ENCODE assay signal across 8 mouse cellular contexts in genomic region chr11:114880589-114880988, GRCm38 (mm10). TPM values are rescaled to one million over a fixed set of nuclear protein-coding genes. Genes with fewer than 3 reads are reported as not detected.
DNase-seq lines count a peak whose midpoint lies in the region; ATAC-seq and TF ChIP-seq lines count a peak whose summit lies in the region.
"Had no signal": no experiment of that assay in that cellular context is flagged by ENCODE, and none has a peak within 500 bp of the region (broad histone marks: within the 10 kb centered on the region; RNA-seq: fewer than 3 reads in every experiment).

No protein-coding gene starts in this region.

- no peak overlapping the region for H3K9ac ChIP-seq in midbrain, postnatal 0 days (replicated peaks; ENCODE audit: low read length, poor library complexity, severe bottlenecking)
- H3K9ac ChIP-seq: embryonic facial prominence, embryonic 15.5 days had no signal

- peaks cover 16% of the 10 kb centered on the region; the same call in 1 of the 2 replicates for H3K4me1 ChIP-seq in kidney, adult 2 months (ENCODE audit: control insufficient read depth, insufficient read depth, low read length)
- no peaks in the 10 kb centered on the region for H3K4me1 ChIP-seq in midbrain, postnatal 0 days (ENCODE audit: insufficient read depth, low read length)

- no peak overlapping the region for H3K4me2 ChIP-seq in midbrain, postnatal 0 days (ENCODE audit: low read depth, low read length, poor library complexity, severe bottlenecking)
- H3K4me2 ChIP-seq: embryonic facial prominence, embryonic 15.5 days had no signal

- no peak overlapping the region for H3K4me3 ChIP-seq in kidney, adult 2 months (ENCODE audit: insufficient read depth, low read depth, low read length)
- no peak overlapping the region for H3K4me3 ChIP-seq in midbrain, postnatal 0 days (ENCODE audit: low read depth, low read length)
- H3K4me3 ChIP-seq: embryonic facial prominence, embryonic 15.5 days had no signal

- H3K9me3 ChIP-seq in midbrain, postnatal 0 days (ENCODE audit: low read length) = no peaks in the 10 kb centered on the region
- H3K9me3 ChIP-seq: embryonic facial prominence, embryonic 15.5 days had no signal

- TF ChIP-seq CTCF in kidney, adult 2 months (conservative IDR thresholded peaks at IDR 0.05; ENCODE audit: insufficient read depth, insufficient read length, low read depth, low read length) = peak; percentile 63
- TF ChIP-seq CTCF in midbrain, postnatal 0 days (IDR thresholded peaks at IDR 0.05) = peak; percentile 74

- no peaks in the 10 kb centered on the region for H3K36me3 ChIP-seq in kidney, adult 2 months (ENCODE audit: control insufficient read depth, insufficient read depth, low read length)
- H3K36me3 ChIP-seq in midbrain, postnatal 0 days (ENCODE audit: insufficient read depth, low read length) = no peaks in the 10 kb centered on the region
- H3K36me3 ChIP-seq: embryonic facial prominence, embryonic 15.5 days had no signal

- DNase-seq in kidney, adult 2 months = no peak
- no peak for DNase-seq in kidney, postnatal 14 days
- DNase-seq in A20 (ENCODE audit: low read depth, low spot score) (peak; percentile 84), ES-CJ7 (ENCODE audit: low read depth, low spot score) (peak; percentile 55)
- DNase-seq in embryo, embryonic 9.5 days (ENCODE audit: extremely low spot score) = peak; percentile 48
- peak; percentile 36 for DNase-seq in midbrain, postnatal 0 days (ENCODE audit: low spot score)
- DNase-seq in gastrocnemius, adult 8-10 months (ENCODE audit: low spot score in 2 of 2) = no peak

- 0% methylated on average over 1 of the region's 1 CpGs for WGBS in kidney, adult 2 months
- WGBS in midbrain, postnatal 0 days = 9% methylated on average over 1 of the region's 1 CpGs

- TF ChIP-seq POLR2A in kidney, adult 2 months (IDR thresholded peaks at IDR 0.05; ENCODE audit: low read depth, low read length) = no peak

- no peak overlapping the region for H3K27ac ChIP-seq in kidney, adult 2 months (ENCODE audit: insufficient read depth, low read depth, low read length)
- H3K27ac ChIP-seq in midbrain, postnatal 0 days (ENCODE audit: low read depth, low read length) = no peak overlapping the region
- H3K27ac ChIP-seq: embryonic facial prominence, embryonic 15.5 days had no signal

- no peaks in the 10 kb centered on the region for H3K27me3 ChIP-seq in kidney, adult 2 months (replicated peaks; ENCODE audit: control insufficient read depth, insufficient read depth, low read length)
- H3K27me3 ChIP-seq in midbrain, postnatal 0 days (ENCODE audit: insufficient read depth, low read length) = no peaks in the 10 kb centered on the region
- H3K27me3 ChIP-seq: embryonic facial prominence, embryonic 15.5 days had no signal

- no peak for ATAC-seq in midbrain, postnatal 0 days (ENCODE audit: low FRiP score)

RNA-seq across cellular contexts. Expression of gene Cd300a, which starts 9.3 kb away (rescaled TPM):
- polyA plus RNA-seq in kidney, adult 2 months (2012; rRNA removed) = 0.61 and 0.91 TPM in 2 replicates
- total RNA-seq in midbrain, postnatal 0 days (2014; rRNA removed) = 1.5 and 1.8 TPM in 2 replicates
- polyA plus RNA-seq in midbrain, postnatal 0 days (2015; fragmentation: Nextera tagmentation; extraction: Ambion mirVana) = 1.4 and 1.7 TPM in 2 replicates
- under 1 TPM; 0.29 to 0.54 (median 0.34) TPM for total RNA-seq in gastrocnemius, adult 8-10 months (2022)

RNA-seq across cellular contexts. Expression of gene Gprc5c, which starts 29.6 kb away (rescaled TPM):
- polyA plus RNA-seq in kidney, adult 2 months (2012; rRNA removed) = 241 and 285 TPM in 2 replicates
- total RNA-seq in midbrain, postnatal 0 days (2014; rRNA removed) = 7.5 and 12.8 TPM in 2 replicates
- polyA plus RNA-seq in midbrain, postnatal 0 days (2015; fragmentation: Nextera tagmentation; extraction: Ambion mirVana) = 5.7 and 5.8 TPM in 2 replicates
- total RNA-seq in gastrocnemius, adult 8-10 months (2022) = 10 to 100 TPM; 31.9 to 49.5 (median 39.2) TPM

RNA-seq across cellular contexts. Expression of gene Cd300lb, which starts 53.6 kb away (rescaled TPM):
- 0.18 and 0.33 TPM in 2 replicates for polyA plus RNA-seq in kidney, adult 2 months (2012; rRNA removed)
- 0.05 and 0.24 TPM in 2 replicates for total RNA-seq in midbrain, postnatal 0 days (2014; rRNA removed)
- 0.05 TPM in 1 of 2 replicates, not detected in the other for polyA plus RNA-seq in midbrain, postnatal 0 days (2015; fragmentation: Nextera tagmentation; extraction: Ambion mirVana)
- total RNA-seq in gastrocnemius, adult 8-10 months (2022) = under 1 TPM; 0.12 to 0.17 (median 0.16) TPM

Comparison
In these comparisons a context has a peak if more than half of its experiments do, and no peak if none do; other contexts are left out.
1. DNase-seq: peak in A20 (single experiment), ES-CJ7 (single experiment), embryo, embryonic 9.5 days (single experiment) and midbrain, postnatal 0 days (single experiment); none in kidney, adult 2 months (single experiment), kidney, postnatal 14 days (single experiment) and gastrocnemius, adult 8-10 months (0 of 2).